Mouse (Mus musculus) naive thymus-derived CD4-positive, alpha-beta T cell, adult 2 months (primary cell): ENCODE data around the gene Fgfbp1.

Source experiments
- DNase-seq: peaks from one replicate; pipeline ENCODE4 v3.0.0-alpha.2; 2011; ENCODE audit warnings: low read depth

The Fgfbp1 gene

GRCm38 (mm10) chr5:43981620-43982019 lies at the start of gene Fgfbp1:
Fgfbp1 (minus strand) TSS chr5:43981779.
- DNase-seq: no peak

GRCm38 (mm10) chr5:43998295-43998989 lies 16.9 kb upstream of the Fgfbp1 start:
- DNase-seq: no peak

DNA sequence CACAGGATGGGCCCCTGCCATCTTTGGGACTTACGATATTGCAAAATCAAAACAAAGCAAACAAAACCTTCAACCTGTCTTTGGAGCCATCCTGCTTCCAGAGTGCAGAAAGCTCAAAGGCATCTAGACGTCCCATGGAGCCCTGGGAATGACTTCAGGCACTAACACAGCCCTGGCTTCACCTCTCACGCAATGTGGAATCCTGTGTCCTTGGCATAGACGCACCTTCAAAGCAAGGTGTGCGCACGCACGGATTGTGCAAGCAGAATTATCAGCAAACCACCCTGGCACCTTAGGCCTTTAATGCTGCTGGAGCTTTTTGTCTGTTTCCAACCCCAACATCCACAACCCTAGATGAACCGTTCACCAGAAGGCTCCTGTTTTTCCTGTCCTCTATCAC lies 16.0 kb upstream of the Fgfbp1 start:
- no peak for DNase-seq

DNA sequence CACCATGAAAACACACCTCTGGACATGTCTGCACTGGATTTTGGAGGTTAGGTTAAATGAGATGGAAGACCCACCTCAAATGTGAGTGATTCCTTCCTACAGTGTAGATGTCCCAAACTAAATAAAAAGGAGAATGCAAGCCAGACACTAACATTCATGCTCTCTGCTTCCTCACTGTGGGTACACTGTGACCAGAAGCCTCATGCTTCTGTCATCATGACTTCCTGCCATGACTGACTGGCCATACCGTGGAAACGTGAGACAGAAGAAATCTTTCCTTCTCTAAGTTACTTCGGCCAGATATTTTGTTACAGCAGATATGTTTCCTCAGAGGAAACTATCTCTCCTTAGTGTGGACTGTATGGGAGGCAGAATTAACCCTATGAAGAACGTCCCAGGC lies 14.6 kb upstream of the Fgfbp1 start:
- no peak for DNase-seq

DNA sequence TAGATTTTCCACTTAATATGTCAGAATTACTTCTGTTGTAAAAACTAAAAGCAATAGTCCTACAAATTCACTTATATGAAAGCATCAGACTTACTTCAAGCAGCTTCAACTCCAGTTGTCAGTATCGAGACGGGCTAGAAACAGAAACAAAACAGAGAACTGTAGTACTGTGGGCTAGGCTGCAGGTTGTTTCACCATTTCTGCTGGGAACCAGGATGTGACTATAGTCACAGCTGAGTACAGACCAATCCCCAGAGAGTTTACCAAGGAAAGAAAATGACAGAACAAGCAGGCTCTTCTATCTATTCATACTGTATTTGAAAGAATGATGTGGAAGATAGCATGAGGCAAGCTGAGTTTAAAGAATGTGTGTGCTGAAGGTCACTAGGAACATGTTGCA lies 13.4 kb upstream of the Fgfbp1 start:
- no peak for DNase-seq

GRCm38 (mm10) chr5:43990316-43990715 lies 8.7 kb upstream of the Fgfbp1 start:
- peak; percentile 72 for DNase-seq

- peak; percentile 12 for DNase-seq
Observed at GRCm38 (mm10) chr5:43989017-43989416, 7.4 kb upstream of the Fgfbp1 start.

GRCm38 (mm10) chr5:43986212-43986611 lies 4.6 kb upstream of the Fgfbp1 start:
- no peak for DNase-seq

DNA sequence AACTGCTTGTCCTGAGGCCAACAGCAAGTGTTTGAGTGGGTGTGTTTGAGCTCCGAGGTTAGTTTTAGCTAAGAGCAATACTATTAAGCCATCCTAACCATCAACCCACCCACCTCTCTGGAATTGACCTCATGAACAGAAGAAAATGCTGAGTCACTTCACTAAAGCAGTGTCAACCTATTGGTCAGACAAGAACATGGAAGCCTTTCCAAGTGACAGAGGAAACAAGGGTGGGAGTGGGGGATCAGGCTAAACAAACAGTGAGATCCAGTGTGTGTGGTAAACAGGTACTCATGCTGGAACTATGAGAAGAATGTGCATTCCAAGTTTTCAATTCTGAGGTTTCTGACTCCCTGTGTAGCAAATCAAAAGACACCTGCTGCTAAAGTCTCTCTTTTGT lies 1.3 kb upstream of the Fgfbp1 start:
- no peak for DNase-seq

GRCm38 (mm10) chr5:43980397-43980796 lies 1.2 kb downstream of the Fgfbp1 start:
- no peak for DNase-seq

DNA sequence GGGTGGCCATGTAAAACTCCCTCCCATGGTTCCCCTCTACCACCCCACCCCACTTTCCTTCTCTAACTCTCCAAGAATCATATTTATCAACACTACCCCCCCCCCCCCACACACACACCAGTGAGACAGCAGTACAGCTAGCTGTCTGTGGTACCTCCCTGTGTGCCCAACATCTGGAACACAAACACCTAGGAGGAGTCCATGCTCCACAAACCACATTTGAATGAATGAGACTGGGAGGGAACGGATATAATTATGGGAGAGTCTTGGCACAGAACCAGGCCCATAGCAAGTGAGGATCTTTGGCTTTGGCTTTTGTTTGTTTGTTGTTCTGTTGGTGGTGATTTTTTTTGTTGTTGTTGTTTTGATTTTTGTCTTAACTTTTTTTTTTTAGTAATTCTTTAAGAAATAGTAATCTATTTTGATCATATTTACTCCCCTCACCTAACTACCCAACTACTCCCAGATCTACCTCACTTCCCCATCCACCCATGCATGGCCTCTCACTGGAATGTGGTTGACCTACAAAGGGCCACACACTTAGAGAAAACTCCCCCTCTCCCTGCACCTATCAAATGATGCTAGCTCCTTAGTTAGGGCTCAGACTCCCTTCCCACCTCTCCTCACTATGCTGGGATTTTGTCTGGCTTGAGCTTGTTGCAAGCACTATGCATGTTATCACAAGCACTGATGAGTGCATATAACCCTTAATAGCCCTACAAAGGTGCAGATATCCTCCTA lies 4.6 kb downstream of the Fgfbp1 start:
- DNase-seq: no peak

DNA sequence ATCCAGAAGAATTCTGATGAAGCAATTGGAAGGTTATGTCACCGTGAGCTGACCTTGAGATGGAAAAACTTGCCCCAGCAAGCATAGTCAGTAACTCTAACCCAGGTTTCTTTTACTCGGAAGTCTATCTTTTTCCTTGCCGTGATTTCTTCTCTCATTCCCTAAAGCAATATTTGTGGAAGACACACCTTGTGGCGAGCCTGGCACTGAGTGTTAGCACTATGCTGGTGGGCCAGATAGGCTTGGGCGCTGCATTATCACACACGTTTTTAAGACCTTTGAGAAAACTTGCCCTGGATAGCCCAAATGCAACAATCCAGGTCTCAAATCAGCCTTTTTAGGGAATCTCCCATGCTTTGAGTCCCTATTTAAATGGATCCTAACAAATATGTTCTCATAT lies 7.4 kb downstream of the Fgfbp1 start:
- no peak for DNase-seq

DNA sequence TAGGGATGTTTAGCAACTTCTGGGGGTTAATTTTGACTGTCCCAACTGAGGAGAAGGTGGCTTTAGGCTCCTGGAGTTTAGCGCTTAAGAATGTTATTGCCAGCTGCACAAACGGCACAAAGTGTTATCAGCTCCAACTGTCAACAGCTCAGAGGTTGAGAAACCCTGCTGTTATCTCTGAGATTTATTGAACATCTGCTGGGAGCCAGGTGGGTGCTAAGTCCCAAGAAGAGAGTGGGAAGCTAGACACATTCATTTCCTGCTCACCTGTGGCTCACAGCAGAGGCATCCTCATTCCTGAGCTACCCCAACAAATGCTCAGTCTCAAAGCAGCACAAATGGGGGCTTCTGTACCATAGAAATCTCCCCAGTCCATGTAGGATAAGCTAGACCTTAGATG lies 10.4 kb downstream of the Fgfbp1 start:
- DNase-seq: no peak

DNA sequence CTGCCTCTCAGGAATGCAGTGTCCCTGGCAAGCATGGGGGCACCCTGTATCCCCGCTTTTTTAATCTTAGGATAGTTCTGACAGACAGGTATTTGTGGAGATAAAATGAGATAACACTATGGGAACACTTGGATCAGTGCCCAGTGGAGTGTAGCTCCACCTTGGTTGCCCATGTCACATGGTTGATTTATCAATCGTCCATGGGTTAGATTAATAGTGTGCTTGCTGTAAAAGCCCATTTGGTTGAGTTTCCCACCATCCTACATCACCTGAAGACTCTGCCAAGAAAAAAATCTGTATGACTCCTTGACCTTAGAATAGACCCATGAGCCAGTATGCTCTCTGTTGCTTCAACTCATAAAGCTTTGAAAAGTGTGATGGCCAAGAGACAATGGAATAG lies 11.0 kb downstream of the Fgfbp1 start:
- DNase-seq: no peak

- no peak for DNase-seq
Observed at GRCm38 (mm10) chr5:43968634-43969033, 12.9 kb downstream of the Fgfbp1 start.

GRCm38 (mm10) chr5:43961056-43961455 lies 20.5 kb downstream of the Fgfbp1 start:
- no peak for DNase-seq

DNA sequence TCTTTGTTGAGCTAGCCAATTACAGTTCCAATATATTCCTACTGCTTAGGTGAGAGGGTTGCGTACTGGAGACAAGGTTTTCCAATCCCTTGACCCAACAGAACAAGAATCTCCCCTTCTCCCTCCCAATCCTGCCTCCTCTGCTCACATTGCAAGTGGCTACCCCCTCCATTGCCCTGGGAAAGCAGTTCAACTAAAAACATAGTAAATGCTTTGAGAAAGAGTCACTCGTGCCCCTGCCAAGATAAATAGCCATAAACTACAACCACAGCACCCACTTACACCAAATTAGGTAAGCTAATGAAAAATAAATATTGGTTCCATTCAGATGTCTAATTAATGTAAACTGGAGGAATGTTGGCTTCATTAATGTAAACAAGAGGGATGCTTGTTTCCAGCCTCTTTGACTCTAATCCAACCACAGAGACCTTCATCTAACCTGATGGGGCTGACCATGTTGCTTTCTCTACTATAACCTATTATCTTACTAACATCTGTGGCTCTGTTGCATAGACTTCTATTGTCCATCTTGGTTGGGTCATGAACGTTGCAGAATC lies 21.6 kb downstream of the Fgfbp1 start:
- DNase-seq: no peak

DNA sequence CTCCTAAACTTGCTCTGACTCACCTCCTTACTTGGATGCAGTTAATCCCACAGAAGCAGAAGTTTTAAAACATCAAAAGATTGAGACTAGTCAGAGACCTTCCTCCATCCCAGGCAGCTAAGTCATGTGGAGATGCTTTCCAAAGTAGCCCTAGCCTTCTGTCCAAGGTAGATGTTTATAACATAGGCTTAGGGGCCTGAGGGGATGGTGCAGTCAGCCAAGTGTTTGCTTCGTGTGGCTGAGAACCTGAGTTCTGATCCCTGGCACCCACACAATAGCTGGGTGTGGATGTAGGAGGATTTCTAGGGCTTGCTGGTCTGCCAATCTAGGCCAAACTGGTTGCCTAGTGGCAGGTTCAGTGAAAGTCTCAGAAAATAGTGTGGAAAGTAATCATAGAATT lies 28.3 kb downstream of the Fgfbp1 start:
- no peak for DNase-seq

DNA sequence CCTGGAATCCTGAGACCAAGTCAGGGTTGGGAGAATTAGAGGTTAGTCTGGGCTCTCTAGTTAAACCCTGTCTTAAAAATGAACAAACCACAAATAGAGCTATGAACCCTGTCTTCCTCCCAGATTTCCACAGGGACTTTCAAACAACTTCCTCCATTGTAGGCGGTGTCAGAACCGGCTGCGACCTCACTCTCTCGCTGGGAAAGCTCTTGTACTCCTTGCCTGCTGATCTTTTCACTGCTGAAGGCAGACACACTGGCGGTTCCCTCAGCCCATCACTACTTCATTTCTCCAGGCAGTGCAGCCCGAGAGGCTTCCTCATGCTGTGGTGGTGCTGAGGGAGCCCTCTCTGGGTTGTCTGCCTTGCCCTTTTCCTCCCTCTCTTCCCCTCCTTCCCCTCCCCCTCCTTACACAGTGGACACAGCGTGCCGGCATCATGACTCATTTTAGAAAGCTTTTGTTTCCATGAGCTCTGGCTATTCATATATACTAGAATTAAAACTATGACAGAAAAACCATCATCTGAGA lies 32.8 kb downstream of the Fgfbp1 start:
- DNase-seq: no peak

DNA sequence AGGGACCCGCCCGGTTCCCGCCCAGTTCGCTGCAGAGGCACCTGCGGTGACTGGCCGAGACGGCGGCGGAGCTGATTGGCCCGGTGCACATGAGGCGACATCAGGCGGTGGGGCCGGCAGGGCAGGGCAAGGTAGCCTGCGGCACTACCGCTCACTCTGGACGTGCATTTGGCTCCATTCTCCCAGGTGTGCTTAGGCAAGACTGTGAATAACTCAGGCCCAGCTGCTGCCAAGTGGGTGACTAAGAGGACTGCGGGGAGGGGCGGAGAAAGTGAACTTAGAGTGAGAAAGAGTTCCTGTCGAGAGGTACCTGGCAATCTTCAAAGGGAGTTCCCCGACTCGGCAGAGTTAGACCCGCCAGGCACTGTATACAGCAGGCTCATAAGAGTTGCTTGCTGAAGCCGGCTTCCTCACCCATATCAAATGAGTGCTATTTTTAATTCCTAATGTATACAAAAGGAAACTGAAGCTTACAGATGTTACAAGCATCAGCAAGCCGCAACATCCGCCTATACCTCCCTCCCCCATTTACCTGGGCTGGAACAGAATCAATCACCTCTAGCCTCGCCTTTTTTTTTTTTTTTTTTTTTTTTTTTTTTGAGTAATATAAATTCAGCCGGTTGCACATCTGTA lies 33.4 kb downstream of the Fgfbp1 start:
- DNase-seq: peak; percentile 86

GRCm38 (mm10) chr5:43947330-43947977 lies 34.1 kb downstream of the Fgfbp1 start:
- peak; percentile 60 for DNase-seq

DNA sequence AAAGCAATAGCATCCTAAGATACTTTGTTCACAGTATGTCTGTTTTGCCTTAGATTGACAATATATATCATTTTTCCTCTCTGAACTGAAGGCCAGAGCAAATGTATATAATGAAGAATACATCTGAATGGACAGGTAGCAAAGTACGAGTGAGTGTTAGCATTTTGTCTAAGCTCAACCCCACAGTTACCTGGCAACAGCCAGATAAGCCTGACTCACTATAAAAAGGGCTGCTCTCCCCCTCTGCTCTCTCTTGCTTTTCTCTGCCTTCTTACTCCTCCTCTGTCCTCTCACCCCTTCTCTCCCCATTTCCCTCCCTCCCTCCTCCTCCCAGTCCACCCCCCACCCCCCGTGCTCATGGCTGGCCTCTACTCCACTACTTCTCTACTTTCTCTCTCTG lies 48.3 kb downstream of the Fgfbp1 start:
- DNase-seq: no peak
